ENCODE assay signal across 8 mouse cellular contexts in genomic region chr4:136149734-136150133, GRCm38 (mm10). TPM values are rescaled to one million over a fixed set of nuclear protein-coding genes. Genes with fewer than 3 reads are reported as not detected.
DNase-seq lines count a peak whose midpoint lies in the region; ATAC-seq and TF ChIP-seq lines count a peak whose summit lies in the region.

No protein-coding gene starts in this region.

- no peaks in the 10 kb centered on the region for H3K27me3 ChIP-seq in embryonic facial prominence, embryonic 11.5 days (ENCODE audit: control insufficient read depth, insufficient read depth, low read length)
- no peaks in the 10 kb centered on the region for H3K27me3 ChIP-seq in lung, postnatal 0 days (replicated peaks; ENCODE audit: insufficient read depth, low read length)

- no peak for ATAC-seq in embryonic facial prominence, embryonic 11.5 days (replicated peaks; ENCODE audit: insufficient number of reproducible peaks, low FRiP score, low TSS enrichment, low read depth)
- ATAC-seq in lung, postnatal 0 days, result no peak

- no peaks in the 10 kb centered on the region; the same call in 1 of the 2 replicates for H3K36me3 ChIP-seq in ES-E14 (ENCODE audit: control insufficient read depth, insufficient read depth, low read length, poor library complexity, severe bottlenecking)
- no peaks in the 10 kb centered on the region for H3K36me3 ChIP-seq in embryonic facial prominence, embryonic 11.5 days (replicated peaks; ENCODE audit: control insufficient read depth, insufficient read depth, low read depth, low read length)
- H3K36me3 ChIP-seq in lung, postnatal 0 days (ENCODE audit: insufficient read depth, low read length), result no peaks in the 10 kb centered on the region

- H3K9me3 ChIP-seq in ES-E14 (ENCODE audit: control insufficient read depth, insufficient read depth, low read depth, low read length), result no peaks in the 10 kb centered on the region
- no peaks in the 10 kb centered on the region for H3K9me3 ChIP-seq in embryonic facial prominence, embryonic 11.5 days (replicated peaks; ENCODE audit: control insufficient read depth, low read length)
- H3K9me3 ChIP-seq in lung, postnatal 0 days (ENCODE audit: low read length), result no peaks in the 10 kb centered on the region

- H3K4me2 ChIP-seq in embryonic facial prominence, embryonic 11.5 days (ENCODE audit: low read depth, low read length), result no peak overlapping the region
- no peak overlapping the region for H3K4me2 ChIP-seq in lung, postnatal 0 days (replicated peaks; ENCODE audit: low read depth, low read length)

- intact Hi-C loops in heart, postnatal 14 days (cut with DNase I), result loop anchor here (1.0 to 10.0 kb wide), 2 partner anchors 79 to 195 kb away; no protein-coding TSS in a partner anchor

- H3K4me1 ChIP-seq in ES-E14 (ENCODE audit: control insufficient read depth in 2 of 2, insufficient read depth in 2 of 2, low read length in 2 of 2, poor library complexity in 1 of 2), result peaks cover 3 to 9% of the 10 kb centered on the region in 2 experiments; a peak in 3 of 4 replicates
- H3K4me1 ChIP-seq in embryonic facial prominence, embryonic 11.5 days (ENCODE audit: control insufficient read depth, insufficient read depth, low read length), result peaks cover 10% of the 10 kb centered on the region
- peaks cover 23% of the 10 kb centered on the region for H3K4me1 ChIP-seq in lung, postnatal 0 days (ENCODE audit: insufficient read depth, low read depth, low read length)

- no peak overlapping the region for H3K9ac ChIP-seq in ES-E14 (ENCODE audit: insufficient read depth, low read depth, low read length, poor library complexity, severe bottlenecking)
- H3K9ac ChIP-seq in embryonic facial prominence, embryonic 11.5 days (replicated peaks; ENCODE audit: low read length), result no peak overlapping the region
- H3K9ac ChIP-seq in lung, postnatal 0 days (replicated peaks; ENCODE audit: low read depth), result no peak overlapping the region

- TF ChIP-seq CTCF in lung, postnatal 0 days (IDR thresholded peaks at IDR 0.05), result peak; percentile 82

- no peak for TF ChIP-seq EP300 in lung, postnatal 0 days (IDR thresholded peaks at IDR 0.05)

- H3K4me3 ChIP-seq in ES-E14 (ENCODE audit: insufficient read depth in 1 of 2, low read depth in 1 of 2, low read length in 2 of 2, poor library complexity in 1 of 2, severe bottlenecking in 1 of 2), result no peak overlapping the region
- H3K4me3 ChIP-seq in embryonic facial prominence, embryonic 11.5 days (ENCODE audit: low read depth, low read length), result no peak overlapping the region
- H3K4me3 ChIP-seq in lung, postnatal 0 days (ENCODE audit: low read depth, low read length), result no peak overlapping the region

- H3K27ac ChIP-seq in ES-E14 (ENCODE audit: insufficient read depth, low read depth, low read length, poor library complexity, severe bottlenecking), result no peak overlapping the region
- no peak overlapping the region for H3K27ac ChIP-seq in embryonic facial prominence, embryonic 11.5 days (replicated peaks; ENCODE audit: low read depth, low read length)
- H3K27ac ChIP-seq in lung, postnatal 0 days (ENCODE audit: low read length), result no peak overlapping the region

- WGBS in embryonic facial prominence, embryonic 11.5 days, result 34% methylated on average over 3 of the region's 3 CpGs
- WGBS in lung, postnatal 0 days, result 32% methylated on average over 3 of the region's 3 CpGs

- in situ Hi-C loops in ES-E14 (cut with MboI; ENCODE audit: low sequenced_read_pairs in 2 of 2, unreplicated experiment in 2 of 2), result loop anchor here in 1 of 2 experiments (10.0 kb wide), 1 partner anchor 85 kb away; no protein-coding TSS in a partner anchor

- peak; percentile 73 to 76 for DNase-seq in heart, postnatal 14 days
- no peak for DNase-seq in heart, adult 8-10 months (ENCODE audit: low spot score)
- DNase-seq in 3T3-L1 (ENCODE audit: low read depth, low spot score) (peak; percentile 69), ES-E14 (ENCODE audit: low read depth, low spot score) (no peak)
- peak; percentile 80 for DNase-seq in embryonic facial prominence, embryonic 11.5 days (ENCODE audit: low spot score)
- DNase-seq in lung, postnatal 0 days (ENCODE audit: low spot score), result peak; percentile 73
- no peak for DNase-seq in ovary, adult 18-20 months (ENCODE audit: low spot score)
- DNase-seq in frontal cortex, postnatal 10 days (ENCODE audit: low spot score in 2 of 2), result no peak

TF ChIP-seq in ES-E14, 5 proteins besides CTCF, POLR2A, EP300 and RAD21:
- TF ChIP-seq ZNF384 (IDR thresholded peaks at IDR 0.05; ENCODE audit: low read depth, low read length) (no peak), HCFC1 (IDR thresholded peaks at IDR 0.05; ENCODE audit: borderline replicate concordance, insufficient read depth, low read length) (no peak), ZC3H11A (IDR thresholded peaks at IDR 0.05; ENCODE audit: borderline replicate concordance, low read depth, low read length) (0 out of 2 replicates have a peak, but pooled peaks have one; percentile 53)

RNA-seq across cellular contexts. Expression of gene Id3, which starts 6.4 kb away (rescaled TPM):
- 10 to 100 TPM; 85.4 to 93.7 TPM for total RNA-seq in heart, postnatal 14 days (2021)
- 10 to 100 TPM; 41.4 to 71.3 (median 61.6) TPM for total RNA-seq in heart, adult 8-10 months (2022)
- total RNA-seq in ES-E14 (2012; rRNA removed), result 78.8 and 126 TPM in 2 replicates
- polyA plus RNA-seq in embryonic facial prominence, embryonic 11.5 days (2014; fragmentation: Nextera tagmentation; extraction: Ambion mirVana), result 608 and 653 TPM in 2 replicates
- polyA plus RNA-seq in lung, postnatal 0 days (2015; fragmentation: Nextera tagmentation; extraction: Ambion mirVana), result 430 and 477 TPM in 2 replicates

RNA-seq across cellular contexts. Expression of gene E2f2, which starts 22.5 kb away (rescaled TPM):
- 10 to 100 TPM in 1 of 2 experiments, 1 to 10 TPM in 1; 9.4 to 10.4 TPM for total RNA-seq in heart, postnatal 14 days (2021)
- 1 to 10 TPM in 1 of 4 experiments, under 1 TPM in 3; 0.38 to 2.1 (median 0.59) TPM for total RNA-seq in heart, adult 8-10 months (2022)
- 7.5 and 9.8 TPM in 2 replicates for total RNA-seq in ES-E14 (2012; rRNA removed)
- polyA plus RNA-seq in embryonic facial prominence, embryonic 11.5 days (2014; fragmentation: Nextera tagmentation; extraction: Ambion mirVana), result 5.0 and 6.1 TPM in 2 replicates
- 17.8 and 19.1 TPM in 2 replicates for polyA plus RNA-seq in lung, postnatal 0 days (2015; fragmentation: Nextera tagmentation; extraction: Ambion mirVana)

RNA-seq across cellular contexts. Expression of gene Asap3, which starts 56.4 kb away (rescaled TPM):
- 10 to 100 TPM; 11.6 to 12.8 TPM for total RNA-seq in heart, postnatal 14 days (2021)
- total RNA-seq in heart, adult 8-10 months (2022), result 10 to 100 TPM in 1 of 4 experiments, 1 to 10 TPM in 3; 6.8 to 12.6 (median 9.1) TPM
- 4.7 and 8.1 TPM in 2 replicates for total RNA-seq in ES-E14 (2012; rRNA removed)
- 2.8 and 2.9 TPM in 2 replicates for polyA plus RNA-seq in embryonic facial prominence, embryonic 11.5 days (2014; fragmentation: Nextera tagmentation; extraction: Ambion mirVana)
- 5.4 and 5.5 TPM in 2 replicates for polyA plus RNA-seq in lung, postnatal 0 days (2015; fragmentation: Nextera tagmentation; extraction: Ambion mirVana)

Comparison
In these comparisons a context has a peak if more than half of its experiments do, and no peak if none do; other contexts are left out.
1. DNase-seq: peak in heart, postnatal 14 days (2 of 2), 3T3-L1 (single experiment), embryonic facial prominence, embryonic 11.5 days (single experiment) and lung, postnatal 0 days (single experiment); none in heart, adult 8-10 months (single experiment), ES-E14 (single experiment), ovary, adult 18-20 months (single experiment) and frontal cortex, postnatal 10 days (0 of 2).